8 mouse cellular contexts compared by ENCODE assay signal in the genomic region with DNA sequence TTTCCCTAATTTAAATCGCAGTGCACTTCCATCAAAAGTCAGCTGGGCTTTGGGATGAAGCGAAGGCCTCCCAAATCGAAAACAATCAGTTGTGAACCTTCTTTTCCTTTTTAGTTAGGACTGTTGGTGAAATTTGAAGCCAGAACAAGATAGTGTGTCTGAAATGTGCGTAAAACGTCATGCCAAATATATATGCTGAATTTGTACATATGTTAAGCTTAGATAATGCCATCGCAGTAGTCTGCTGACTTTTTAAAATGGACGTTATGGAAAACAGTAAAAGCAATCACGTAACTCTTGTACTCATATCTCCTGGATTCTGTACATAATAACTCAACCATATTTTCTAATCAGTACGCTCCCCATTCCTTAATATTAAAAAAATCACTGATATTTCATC. TPM values are rescaled to one million over a fixed set of nuclear protein-coding genes. Genes with fewer than 3 reads are reported as not detected.
DNase-seq lines count a peak whose midpoint lies in the region; ATAC-seq and TF ChIP-seq lines count a peak whose summit lies in the region.

No protein-coding gene starts in this region.

- no peaks in the 10 kb centered on the region for H3K9me3 ChIP-seq in heart, postnatal 0 days (replicated peaks; ENCODE audit: control insufficient read depth, low read length)
- H3K9me3 ChIP-seq in forebrain, postnatal 0 days (ENCODE audit: low read length), result no peaks in the 10 kb centered on the region
- no peaks in the 10 kb centered on the region for H3K9me3 ChIP-seq in midbrain, embryonic 10.5 days (replicated peaks)

- peak overlapping the region; percentile 91 for H3K4me2 ChIP-seq in heart, postnatal 0 days (ENCODE audit: low read depth, low read length)
- peak overlapping the region; percentile 97 for H3K4me2 ChIP-seq in forebrain, postnatal 0 days (ENCODE audit: low read depth)

- TF ChIP-seq CTCF in heart, postnatal 0 days (IDR thresholded peaks at IDR 0.05; ENCODE audit: low read depth), result no peak
- no peak for TF ChIP-seq CTCF in forebrain, postnatal 0 days (IDR thresholded peaks at IDR 0.05; ENCODE audit: low read depth)

- no peak for ATAC-seq in heart, postnatal 0 days (ENCODE audit: insufficient read depth, low read depth)
- no peak for ATAC-seq in forebrain, postnatal 0 days
- no peak for ATAC-seq in frontal cortex, adult (ENCODE audit: low TSS enrichment)

- H3K27me3 ChIP-seq in heart, postnatal 0 days (ENCODE audit: control insufficient read depth, insufficient read depth, low read length), result no peaks in the 10 kb centered on the region
- H3K27me3 ChIP-seq in forebrain, postnatal 0 days (ENCODE audit: insufficient read depth, low read length), result no peaks in the 10 kb centered on the region
- peaks cover 6% of the 10 kb centered on the region; the same call in 1 of the 2 replicates for H3K27me3 ChIP-seq in midbrain, embryonic 10.5 days (ENCODE audit: low read depth, poor library complexity, severe bottlenecking)

- H3K4me1 ChIP-seq in heart, postnatal 0 days (ENCODE audit: control insufficient read depth, insufficient read depth), result peaks cover 3% of the 10 kb centered on the region; the same call in 1 of the 2 replicates
- peaks cover 7% of the 10 kb centered on the region; the same call in 1 of the 2 replicates for H3K4me1 ChIP-seq in forebrain, postnatal 0 days (ENCODE audit: insufficient read depth)
- H3K4me1 ChIP-seq in midbrain, embryonic 10.5 days, result peaks cover 20% of the 10 kb centered on the region

- no peak for DNase-seq in heart, postnatal 0 days (ENCODE audit: low spot score)
- DNase-seq in heart, adult 9 months (ENCODE audit: low spot score in 2 of 2), result no peak
- DNase-seq in MN1 (ENCODE audit: low spot score), result peak; percentile 11
- DNase-seq in forebrain, postnatal 0 days, result no peak
- DNase-seq in midbrain, embryonic 10.5 days (ENCODE audit: low spot score), result no peak
- no peak for DNase-seq in right cerebral cortex, postnatal 4 days
- no peak for DNase-seq in natural killer cell, adult 2 months (ENCODE audit: low spot score in 2 of 2)

- 18% methylated on average over 9 of the region's 9 CpGs for WGBS in heart, postnatal 0 days
- 32% methylated on average over 9 of the region's 9 CpGs for WGBS in forebrain, postnatal 0 days
- 36% methylated on average over 9 of the region's 9 CpGs for WGBS in midbrain, embryonic 10.5 days

- peak overlapping the region; percentile 97 for H3K27ac ChIP-seq in heart, postnatal 0 days (ENCODE audit: low read depth)
- no peak overlapping the region for H3K27ac ChIP-seq in forebrain, postnatal 0 days (ENCODE audit: low read depth, low read length)
- H3K27ac ChIP-seq in midbrain, embryonic 10.5 days (replicated peaks), result peak overlapping the region; percentile 98; the same call in 1 of the 2 replicates

- peaks cover 10% of the 10 kb centered on the region; the same call in 1 of the 2 replicates for H3K36me3 ChIP-seq in heart, postnatal 0 days (replicated peaks; ENCODE audit: control insufficient read depth, insufficient read depth, low read length)
- H3K36me3 ChIP-seq in forebrain, postnatal 0 days (ENCODE audit: insufficient read depth), result no peaks in the 10 kb centered on the region
- H3K36me3 ChIP-seq in midbrain, embryonic 10.5 days, result peaks cover 29% of the 10 kb centered on the region

- peak overlapping the region; percentile 99 for H3K4me3 ChIP-seq in heart, postnatal 0 days (ENCODE audit: low read depth, low read length)
- peak overlapping the region; percentile 99 for H3K4me3 ChIP-seq in forebrain, postnatal 0 days (ENCODE audit: low read depth, low read length)
- H3K4me3 ChIP-seq in midbrain, embryonic 10.5 days, result peak overlapping the region; percentile 97

- TF ChIP-seq EP300 in heart, postnatal 0 days (IDR thresholded peaks at IDR 0.05; ENCODE audit: low read depth), result no peak

- H3K9ac ChIP-seq in heart, postnatal 0 days (replicated peaks; ENCODE audit: low read depth, low read length), result peak overlapping the region; percentile 98
- peak overlapping the region; percentile 87 for H3K9ac ChIP-seq in forebrain, postnatal 0 days

RNA-seq across cellular contexts. Expression of gene Wapl, which starts 1.2 kb away (rescaled TPM):
- 17.1 and 25.2 TPM in 2 replicates for total RNA-seq in heart, postnatal 0 days (2014; rRNA removed; ENCODE audit: low replicate concordance)
- 10.2 and 10.8 TPM in 2 replicates for polyA plus RNA-seq in heart, postnatal 0 days (2015; fragmentation: Nextera tagmentation; extraction: Ambion mirVana)
- total RNA-seq in forebrain, postnatal 0 days (2014; rRNA removed), result 30.2 and 36.1 TPM in 2 replicates
- 9.3 and 12.1 TPM in 2 replicates for polyA plus RNA-seq in forebrain, postnatal 0 days (2015; fragmentation: Nextera tagmentation; extraction: Ambion mirVana)
- polyA plus RNA-seq in midbrain, embryonic 10.5 days (2016; fragmentation: Nextera tagmentation; extraction: Ambion mirVana), result 26.1 and 26.6 TPM in 2 replicates
